Mouse (Mus musculus) heart, embryonic 11.5 days (tissue): ENCODE results near the gene Mrps31. TPM values are rescaled to one million over a fixed set of nuclear protein-coding genes. Genes with fewer than 3 reads are reported as not detected.

Source experiments
- ATAC-seq: fragments of 200-750 bp; cut with Nextera tagmentation; replicated peaks from 2 replicates; pipeline ENCODE4 v1.8.0; 2017; ENCODE audit warnings: moderate library complexity; ENCODE audit not compliant: insufficient number of reproducible peaks, low FRiP score, low TSS enrichment
- H3K27ac ChIP-seq: fragments of 300-500 bp; sonication (generic); 2 replicates; pipeline ENCODE4 v1.5.1; 2014; ENCODE audit warnings: mild to moderate bottlenecking, low read depth, low read length
- H3K27me3 ChIP-seq: fragments of 300-500 bp; sonication (generic); 2 replicates; pipeline ENCODE4 v1.6.1; 2014; ENCODE audit warnings: mild to moderate bottlenecking, low read length, mixed read lengths; ENCODE audit not compliant: control insufficient read depth, insufficient read depth
- H3K36me3 ChIP-seq: fragments of 300-500 bp; sonication (generic); 2 replicates; pipeline ENCODE4 v1.6.1; 2014; ENCODE audit warnings: mild to moderate bottlenecking, low read length, moderate library complexity, mixed read lengths; ENCODE audit not compliant: control insufficient read depth, insufficient read depth
- H3K4me1 ChIP-seq: fragments of 300-500 bp; sonication (generic); 2 replicates; pipeline ENCODE4 v1.6.1; 2014; ENCODE audit warnings: low read length; ENCODE audit not compliant: control insufficient read depth, insufficient read depth
- H3K4me2 ChIP-seq: fragments of 300-500 bp; sonication (generic); 2 replicates; pipeline ENCODE4 v1.6.1; 2014; ENCODE audit warnings: mild to moderate bottlenecking, moderate library complexity
- H3K4me3 ChIP-seq: fragments of 300-500 bp; sonication (generic); 2 replicates; pipeline ENCODE4 v1.5.1; 2014; ENCODE audit warnings: low read depth, low read length
- H3K9ac ChIP-seq: fragments of 300-500 bp; sonication (generic); 2 replicates; pipeline ENCODE4 v1.6.1; 2014; ENCODE audit warnings: mild to moderate bottlenecking, low read depth, low read length, moderate library complexity
- H3K9me3 ChIP-seq: fragments of 300-500 bp; sonication (generic); replicated peaks from 2 replicates; pipeline ENCODE4 v1.6.1; 2016; ENCODE audit warnings: low read length; ENCODE audit not compliant: control insufficient read depth
- WGBS: fragments of 180-500 bp; shearing (Covaris S2); extraction: QIAGEN DNeasy Blood & Tissue Kit; methylation state at CpG from one replicate; pipeline ENCODE4 v1.1.7; 2014; ENCODE audit not compliant: insufficient replicate concordance; 5-methylcytosine and 5-hydroxymethylcytosine counted together
- polyA plus RNA-seq: library from polyadenylated mRNA; unstranded; fragments of >200 nt; fragmentation: Nextera tagmentation; extraction: Ambion mirVana; gene quantifications from 2 replicates; pipeline ENCODE4 v1.2.1, GENCODE M21; 2014

Mrps31 gene
- 46.9 and 47.4 TPM in 2 replicates for polyA plus RNA-seq

- Histone ChIP-seq H3K27ac (peak within 1 kb of the TSS; percentile 81), H3K9me3 (no peaks in the 10 kb centered on the region), H3K4me2 (peak within 1 kb of the TSS; percentile 79), H3K36me3 (0 out of 2 replicates have a peak, but pooled peaks cover 2% of the 10 kb centered on the region), H3K4me3 (peak within 1 kb of the TSS; percentile 94), H3K9ac (peak within 1 kb of the TSS; percentile 98), H3K27me3 (no peaks in the 10 kb centered on the region), H3K4me1 (peaks cover 4% of the 10 kb centered on the region; the same call in 1 of the 2 replicates)
- ATAC-seq: peak; percentile 80
- WGBS: under 1% methylated on average over 25 of the region's 25 CpGs
Measured at GRCm38 (mm10) chr8:22411282-22411702, at the start of gene Mrps31. TSS of gene Mrps31 (plus strand) at chr8:22411361.

- no peak overlapping the region for H3K27ac ChIP-seq
- no peaks in the 10 kb centered on the region for H3K27me3 ChIP-seq
- no peak overlapping the region for H3K4me2 ChIP-seq
- H3K4me1 ChIP-seq: no peaks in the 10 kb centered on the region
- H3K9me3 ChIP-seq: no peaks in the 10 kb centered on the region
- H3K4me3 ChIP-seq: no peak overlapping the region
- no peak for ATAC-seq
- H3K36me3 ChIP-seq: peaks cover 2% of the 10 kb centered on the region; the same call in 1 of the 2 replicates
- WGBS: 83% methylated on average over 5 of the region's 5 CpGs
- H3K9ac ChIP-seq: no peak overlapping the region
Measured at GRCm38 (mm10) chr8:22376311-22376710, 34.9 kb upstream of the Mrps31 start.

GRCm38 (mm10) chr8:22376903-22377302 is 34.3 kb upstream of the Mrps31 start:
- no peak overlapping the region for H3K4me3 ChIP-seq
- no peaks in the 10 kb centered on the region for H3K9me3 ChIP-seq
- 0 out of 2 replicates have a peak, but pooled peaks have one; percentile 72 for ATAC-seq
- H3K4me2 ChIP-seq: no peak overlapping the region
- no peak overlapping the region for H3K27ac ChIP-seq
- H3K36me3 ChIP-seq: peaks cover 6% of the 10 kb centered on the region; the same call in 1 of the 2 replicates
- H3K9ac ChIP-seq: no peak overlapping the region
- H3K27me3 ChIP-seq: no peaks in the 10 kb centered on the region
- no peaks in the 10 kb centered on the region for H3K4me1 ChIP-seq
- 42% methylated on average over 5 of the region's 5 CpGs for WGBS

- no peak overlapping the region for H3K27ac ChIP-seq
- H3K9me3 ChIP-seq: no peaks in the 10 kb centered on the region
- H3K4me1 ChIP-seq: no peaks in the 10 kb centered on the region
- 91% methylated on average over 11 of the region's 11 CpGs for WGBS
- H3K9ac ChIP-seq: no peak overlapping the region
- no peak for ATAC-seq
- H3K4me3 ChIP-seq: no peak overlapping the region
- H3K27me3 ChIP-seq: no peaks in the 10 kb centered on the region
- peaks cover 11% of the 10 kb centered on the region; the same call in 1 of the 2 replicates for H3K36me3 ChIP-seq
- no peak overlapping the region for H3K4me2 ChIP-seq
Measured at GRCm38 (mm10) chr8:22380934-22381333, 30.2 kb upstream of the Mrps31 start.

DNA sequence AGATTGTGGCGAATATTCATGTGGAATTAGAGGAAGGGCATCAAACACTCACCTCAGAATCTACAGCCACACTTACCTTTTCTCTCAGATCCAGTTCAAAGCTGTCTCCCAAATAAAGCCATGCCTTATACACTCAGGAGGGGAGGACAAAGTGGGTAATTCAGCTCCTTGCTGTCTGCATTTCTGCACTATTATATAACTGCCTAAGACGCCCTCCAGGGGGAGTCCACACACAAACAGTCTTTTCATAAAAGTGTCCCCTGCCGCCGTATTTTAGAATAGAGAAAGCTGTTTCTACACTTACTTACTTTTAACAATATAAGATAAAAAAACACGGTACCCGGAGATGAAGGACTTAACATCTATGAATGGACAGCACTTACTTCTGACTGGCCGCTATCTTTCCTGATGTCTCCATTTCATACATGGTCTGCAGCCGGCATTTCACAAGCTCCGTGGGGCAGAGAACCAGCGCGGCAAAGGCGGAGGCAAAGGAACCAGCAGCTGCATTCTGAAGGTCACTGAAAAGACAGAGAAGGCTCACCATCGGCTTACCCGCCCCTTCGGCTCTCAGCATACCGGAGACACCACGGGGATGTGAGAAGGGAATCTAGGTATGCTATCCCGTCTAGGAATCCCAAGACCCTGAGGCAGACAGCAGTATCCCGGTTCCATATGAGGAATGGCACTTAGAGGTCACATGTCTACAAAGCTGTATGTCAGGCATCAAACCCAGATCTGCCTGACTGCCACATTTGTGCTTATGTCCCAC is 28.2 kb upstream of the Mrps31 start:
- H3K4me3 ChIP-seq: no peak overlapping the region
- WGBS: 79% methylated on average over 19 of the region's 19 CpGs
- H3K4me1 ChIP-seq: no peaks in the 10 kb centered on the region
- H3K9me3 ChIP-seq: no peaks in the 10 kb centered on the region
- no peaks in the 10 kb centered on the region for H3K27me3 ChIP-seq
- no peak overlapping the region for H3K4me2 ChIP-seq
- H3K27ac ChIP-seq: no peak overlapping the region
- H3K9ac ChIP-seq: no peak overlapping the region
- peaks cover 11% of the 10 kb centered on the region; the same call in 1 of the 2 replicates for H3K36me3 ChIP-seq
- ATAC-seq: no peak

DNA sequence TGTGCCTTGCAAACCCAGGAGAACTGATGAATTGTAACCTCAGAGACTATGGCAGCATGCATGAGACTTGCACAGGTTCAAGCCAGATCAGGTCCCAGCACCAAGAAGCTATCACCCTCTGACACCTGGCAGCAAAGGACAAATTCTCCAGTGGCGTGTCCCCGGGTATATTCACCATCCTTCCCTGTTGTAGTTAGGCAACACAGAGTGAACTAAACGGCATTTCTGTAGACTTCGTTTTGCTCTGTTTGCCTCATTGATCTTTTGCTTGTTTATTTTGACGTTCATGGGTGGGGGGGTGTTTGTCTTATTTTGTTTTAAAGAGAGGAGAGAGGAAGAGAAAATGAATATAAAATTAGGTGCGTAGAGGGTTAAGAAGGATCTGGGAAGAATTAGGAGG is 26.0 kb upstream of the Mrps31 start:
- ATAC-seq: no peak
- H3K4me3 ChIP-seq: no peak overlapping the region
- peaks cover 25% of the 10 kb centered on the region for H3K36me3 ChIP-seq
- no peak overlapping the region for H3K9ac ChIP-seq
- 88% methylated on average over 6 of the region's 6 CpGs for WGBS
- no peak overlapping the region for H3K4me2 ChIP-seq
- no peaks in the 10 kb centered on the region for H3K9me3 ChIP-seq
- no peak overlapping the region for H3K27ac ChIP-seq
- H3K4me1 ChIP-seq: no peaks in the 10 kb centered on the region
- H3K27me3 ChIP-seq: no peaks in the 10 kb centered on the region

DNA sequence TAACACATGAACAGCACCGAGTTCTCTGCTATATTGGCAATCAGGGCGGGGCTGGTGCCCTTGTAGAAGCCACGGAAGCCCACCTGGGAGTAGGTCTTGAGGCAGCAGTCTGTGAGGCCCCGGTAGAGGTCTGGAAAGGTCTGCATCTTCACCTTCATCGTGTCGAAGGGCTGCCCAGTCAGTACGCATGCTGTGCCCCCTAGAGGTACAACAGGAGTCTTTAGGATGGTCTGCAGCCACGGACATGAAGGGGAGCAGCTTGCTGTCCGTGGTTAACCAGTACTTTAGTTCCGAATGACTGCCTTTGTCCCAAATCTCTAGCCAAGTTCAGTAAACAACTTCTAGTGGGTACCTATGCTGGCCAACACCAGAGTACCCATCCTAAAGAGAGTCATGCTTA is 21.3 kb upstream of the Mrps31 start:
- WGBS: 82% methylated on average over 10 of the region's 10 CpGs
- no peak for ATAC-seq
- Histone ChIP-seq H3K27ac (no peak overlapping the region), H3K9me3 (no peaks in the 10 kb centered on the region), H3K4me1 (no peaks in the 10 kb centered on the region), H3K9ac (no peak overlapping the region), H3K27me3 (no peaks in the 10 kb centered on the region), H3K36me3 (peaks cover 14% of the 10 kb centered on the region), H3K4me2 (no peak overlapping the region), H3K4me3 (no peak overlapping the region)

GRCm38 (mm10) chr8:22390766-22391463 is 20.2 kb upstream of the Mrps31 start:
- no peak for ATAC-seq
- no peak overlapping the region for H3K27ac ChIP-seq

More at GRCm38 (mm10) chr8:22390766-22391463, 20.2 kb upstream of the Mrps31 start:
- Histone ChIP-seq H3K4me1 (no peaks in the 10 kb centered on the region), H3K4me2 (no peak overlapping the region), H3K36me3 (peaks cover 14% of the 10 kb centered on the region), H3K9ac (no peak overlapping the region), H3K27me3 (no peaks in the 10 kb centered on the region), H3K9me3 (no peaks in the 10 kb centered on the region), H3K4me3 (no peak overlapping the region)
- WGBS: 90% methylated on average over 8 of the region's 8 CpGs
